Mouse (Mus musculus): ENCODE measurements around the gene Copg2. TPM values are rescaled to one million over a fixed set of nuclear protein-coding genes. Genes with fewer than 3 reads are reported as not detected.

The Copg2 gene
- 34.1 and 34.5 TPM in 2 replicates for polyA plus RNA-seq (2014; fragmentation: Nextera tagmentation; extraction: Ambion mirVana)

GRCm38 (mm10) chr6:30896195-30896985 lies at the start of gene Copg2:
Gene Copg2, minus strand, starts transcription at chr6:30896794.
- peak within 1 kb of the TSS; percentile 85 for H3K27ac ChIP-seq (ENCODE audit: low read depth, low read length)
- H3K36me3 ChIP-seq (ENCODE audit: control insufficient read depth, insufficient read depth, low read length) = no peaks in the 10 kb centered on the region
- H3K4me3 ChIP-seq (ENCODE audit: low read depth, low read length) = peak within 1 kb of the TSS; percentile 66
- peak within 1 kb of the TSS; percentile 71 for H3K9ac ChIP-seq (ENCODE audit: low read depth, low read length)
- H3K4me2 ChIP-seq = peak within 1 kb of the TSS; percentile 78
- under 1% methylated on average over 50 of the region's 83 CpGs for WGBS (ENCODE audit: insufficient replicate concordance)
- no peaks in the 10 kb centered on the region for H3K9me3 ChIP-seq (replicated peaks; ENCODE audit: control insufficient read depth, low read length)
- H3K27me3 ChIP-seq (ENCODE audit: control insufficient read depth, insufficient read depth, low read length) = no peaks in the 10 kb centered on the region
- peak; percentile 97 for ATAC-seq (replicated peaks; ENCODE audit: insufficient number of reproducible peaks, low FRiP score, low TSS enrichment)
- H3K4me1 ChIP-seq (ENCODE audit: control insufficient read depth, insufficient read depth, low read length) = peaks cover 9% of the 10 kb centered on the region; the same call in 1 of the 2 replicates

- Histone ChIP-seq H3K27me3 (ENCODE audit: control insufficient read depth, insufficient read depth, low read length) (no peaks in the 10 kb centered on the region), H3K4me1 (ENCODE audit: control insufficient read depth, insufficient read depth, low read length) (no peaks in the 10 kb centered on the region), H3K36me3 (ENCODE audit: control insufficient read depth, insufficient read depth, low read length) (no peaks in the 10 kb centered on the region), H3K4me3 (ENCODE audit: low read depth, low read length) (no peak overlapping the region), H3K9me3 (replicated peaks; ENCODE audit: control insufficient read depth, low read length) (no peaks in the 10 kb centered on the region), H3K9ac (ENCODE audit: low read depth, low read length) (no peak overlapping the region), H3K4me2 (no peak overlapping the region), H3K27ac (ENCODE audit: low read depth, low read length) (no peak overlapping the region)
- no peak for ATAC-seq (replicated peaks; ENCODE audit: insufficient number of reproducible peaks, low FRiP score, low TSS enrichment)
- WGBS (ENCODE audit: insufficient replicate concordance) = 71% methylated on average over 5 of the region's 5 CpGs
Measured at GRCm38 (mm10) chr6:30939264-30939663, 42.7 kb upstream of the Copg2 start.

GRCm38 (mm10) chr6:30922821-30923220 lies 26.2 kb upstream of the Copg2 start:
- ATAC-seq (replicated peaks; ENCODE audit: insufficient number of reproducible peaks, low FRiP score, low TSS enrichment) = no peak
- H3K4me1 ChIP-seq (ENCODE audit: control insufficient read depth, insufficient read depth, low read length) = no peaks in the 10 kb centered on the region
- 49% methylated on average over 2 of the region's 2 CpGs for WGBS (ENCODE audit: insufficient replicate concordance)

GRCm38 (mm10) chr6:30921826-30922225 lies 25.2 kb upstream of the Copg2 start:
- H3K4me1 ChIP-seq (ENCODE audit: control insufficient read depth, insufficient read depth, low read length) = no peaks in the 10 kb centered on the region
- no peak overlapping the region for H3K4me3 ChIP-seq (ENCODE audit: low read depth, low read length)
- no peak overlapping the region for H3K27ac ChIP-seq (ENCODE audit: low read depth, low read length)
- H3K9ac ChIP-seq (ENCODE audit: low read depth, low read length) = no peak overlapping the region
- H3K27me3 ChIP-seq (ENCODE audit: control insufficient read depth, insufficient read depth, low read length) = no peaks in the 10 kb centered on the region
- H3K36me3 ChIP-seq (ENCODE audit: control insufficient read depth, insufficient read depth, low read length) = no peaks in the 10 kb centered on the region
- no peak overlapping the region for H3K4me2 ChIP-seq
- whole genome bisulfite sequencing (ENCODE audit: insufficient replicate concordance) = 70% methylated on average over 11 of the region's 11 CpGs
- no peak for ATAC-seq (replicated peaks; ENCODE audit: insufficient number of reproducible peaks, low FRiP score, low TSS enrichment)
- no peaks in the 10 kb centered on the region for H3K9me3 ChIP-seq (replicated peaks; ENCODE audit: control insufficient read depth, low read length)

More at GRCm38 (mm10) chr6:30922821-30923220, 26.2 kb upstream of the Copg2 start:
- H3K27ac ChIP-seq (ENCODE audit: low read depth, low read length) = no peak overlapping the region
- no peaks in the 10 kb centered on the region for H3K9me3 ChIP-seq (replicated peaks; ENCODE audit: control insufficient read depth, low read length)
- H3K36me3 ChIP-seq (ENCODE audit: control insufficient read depth, insufficient read depth, low read length) = no peaks in the 10 kb centered on the region
- no peak overlapping the region for H3K4me3 ChIP-seq (ENCODE audit: low read depth, low read length)
- H3K27me3 ChIP-seq (ENCODE audit: control insufficient read depth, insufficient read depth, low read length) = no peaks in the 10 kb centered on the region
- no peak overlapping the region for H3K4me2 ChIP-seq
- no peak overlapping the region for H3K9ac ChIP-seq (ENCODE audit: low read depth, low read length)

- no peak for ATAC-seq (replicated peaks; ENCODE audit: insufficient number of reproducible peaks, low FRiP score, low TSS enrichment)
- Histone ChIP-seq H3K9ac (ENCODE audit: low read depth, low read length) (peak overlapping the region; percentile 43; the same call in 1 of the 2 replicates), H3K4me2 (peak overlapping the region; percentile 50), H3K27me3 (ENCODE audit: control insufficient read depth, insufficient read depth, low read length) (no peaks in the 10 kb centered on the region), H3K4me1 (ENCODE audit: control insufficient read depth, insufficient read depth, low read length) (no peaks in the 10 kb centered on the region), H3K4me3 (ENCODE audit: low read depth, low read length) (peak overlapping the region; percentile 18; the same call in 1 of the 2 replicates), H3K36me3 (ENCODE audit: control insufficient read depth, insufficient read depth, low read length) (no peaks in the 10 kb centered on the region), H3K9me3 (replicated peaks; ENCODE audit: control insufficient read depth, low read length) (no peaks in the 10 kb centered on the region), H3K27ac (ENCODE audit: low read depth, low read length) (no peak overlapping the region)
- WGBS (ENCODE audit: insufficient replicate concordance) = 47% methylated on average over 21 of the region's 21 CpGs
Measured at GRCm38 (mm10) chr6:30920834-30921675, 24.5 kb upstream of the Copg2 start.

GRCm38 (mm10) chr6:30915473-30915872 lies 18.9 kb upstream of the Copg2 start, which contains the start of gene Tsga13:
Gene Tsga13, minus strand, starts transcription at chr6:30915573.
- no peak for ATAC-seq (replicated peaks; ENCODE audit: insufficient number of reproducible peaks, low FRiP score, low TSS enrichment)
- Histone ChIP-seq H3K9me3 (replicated peaks; ENCODE audit: control insufficient read depth, low read length) (no peaks in the 10 kb centered on the region), H3K4me3 (ENCODE audit: low read depth, low read length) (no peak within 1 kb of the TSS), H3K36me3 (ENCODE audit: control insufficient read depth, insufficient read depth, low read length) (no peaks in the 10 kb centered on the region), H3K27me3 (ENCODE audit: control insufficient read depth, insufficient read depth, low read length) (no peaks in the 10 kb centered on the region), H3K4me2 (no peak within 1 kb of the TSS), H3K9ac (ENCODE audit: low read depth, low read length) (no peak within 1 kb of the TSS), H3K4me1 (ENCODE audit: control insufficient read depth, insufficient read depth, low read length) (no peaks in the 10 kb centered on the region), H3K27ac (ENCODE audit: low read depth, low read length) (no peak within 1 kb of the TSS)
- 81% methylated on average over 2 of the region's 2 CpGs for WGBS (ENCODE audit: insufficient replicate concordance)

- Histone ChIP-seq H3K27ac (ENCODE audit: low read depth, low read length) (no peak overlapping the region), H3K4me3 (ENCODE audit: low read depth, low read length) (no peak overlapping the region), H3K27me3 (ENCODE audit: control insufficient read depth, insufficient read depth, low read length) (no peaks in the 10 kb centered on the region), H3K9me3 (replicated peaks; ENCODE audit: control insufficient read depth, low read length) (no peaks in the 10 kb centered on the region), H3K36me3 (ENCODE audit: control insufficient read depth, insufficient read depth, low read length) (no peaks in the 10 kb centered on the region), H3K9ac (ENCODE audit: low read depth, low read length) (no peak overlapping the region), H3K4me1 (ENCODE audit: control insufficient read depth, insufficient read depth, low read length) (no peaks in the 10 kb centered on the region), H3K4me2 (no peak overlapping the region)
- ATAC-seq (replicated peaks; ENCODE audit: insufficient number of reproducible peaks, low FRiP score, low TSS enrichment) = no peak
- 46% methylated on average over 3 of the region's 3 CpGs for WGBS (ENCODE audit: insufficient replicate concordance)
Measured at GRCm38 (mm10) chr6:30907970-30908369, 11.4 kb upstream of the Copg2 start.

GRCm38 (mm10) chr6:30904911-30905310 lies 8.3 kb upstream of the Copg2 start:
- Histone ChIP-seq H3K4me1 (ENCODE audit: control insufficient read depth, insufficient read depth, low read length) (no peaks in the 10 kb centered on the region), H3K9me3 (replicated peaks; ENCODE audit: control insufficient read depth, low read length) (no peaks in the 10 kb centered on the region), H3K27ac (ENCODE audit: low read depth, low read length) (no peak overlapping the region), H3K27me3 (ENCODE audit: control insufficient read depth, insufficient read depth, low read length) (no peaks in the 10 kb centered on the region), H3K4me3 (ENCODE audit: low read depth, low read length) (no peak overlapping the region), H3K36me3 (ENCODE audit: control insufficient read depth, insufficient read depth, low read length) (no peaks in the 10 kb centered on the region), H3K9ac (ENCODE audit: low read depth, low read length) (no peak overlapping the region), H3K4me2 (no peak overlapping the region)
- no peak for ATAC-seq (replicated peaks; ENCODE audit: insufficient number of reproducible peaks, low FRiP score, low TSS enrichment)
- WGBS (ENCODE audit: insufficient replicate concordance) = 63% methylated on average over 5 of the region's 5 CpGs
